9 mouse cellular contexts compared by ENCODE assay signal in genomic region chr12:111816967-111817366, GRCm38 (mm10). TPM values are rescaled to one million over a fixed set of nuclear protein-coding genes. Genes with fewer than 3 reads are reported as not detected.
DNase-seq lines count a peak whose midpoint lies in the region; ATAC-seq and TF ChIP-seq lines count a peak whose summit lies in the region.
"Had no signal": no experiment of that assay in that cellular context is flagged by ENCODE, and none has a peak within 500 bp of the region (broad histone marks: within the 10 kb centered on the region; RNA-seq: fewer than 3 reads in every experiment).

No protein-coding gene starts in this region.

- H3K4me1 ChIP-seq in heart, embryonic 12.5 days (replicated peaks): peaks cover 72% of the 10 kb centered on the region
- peaks cover 72% of the 10 kb centered on the region for H3K4me1 ChIP-seq in E14TG2a.4 (replicated peaks; ENCODE audit: low read depth, low read length)
- peaks cover 65% of the 10 kb centered on the region for H3K4me1 ChIP-seq in intestine, embryonic 15.5 days (replicated peaks)
- peaks cover 65% of the 10 kb centered on the region for H3K4me1 ChIP-seq in liver, embryonic 11.5 days (replicated peaks; ENCODE audit: control insufficient read depth, insufficient read depth, low read length)

- no peak for ATAC-seq in heart, embryonic 12.5 days (ENCODE audit: insufficient number of reproducible peaks, low FRiP score)
- ATAC-seq in intestine, embryonic 15.5 days: peak; percentile 38
- peak; percentile 63 for ATAC-seq in liver, embryonic 11.5 days (replicated peaks; ENCODE audit: low FRiP score)

- no peaks in the 10 kb centered on the region for H3K9me3 ChIP-seq in heart, embryonic 12.5 days (replicated peaks)
- no peaks in the 10 kb centered on the region for H3K9me3 ChIP-seq in E14TG2a.4 (ENCODE audit: low read length)
- no peaks in the 10 kb centered on the region for H3K9me3 ChIP-seq in intestine, embryonic 15.5 days
- H3K9me3 ChIP-seq in liver, embryonic 11.5 days (ENCODE audit: control insufficient read depth, low read length): no peaks in the 10 kb centered on the region
- H3K9me3 ChIP-seq: forebrain, embryonic 10.5 days had no signal

- 68% methylated on average over 9 of the region's 9 CpGs for WGBS in heart, embryonic 12.5 days
- 55% methylated on average over 9 of the region's 9 CpGs for WGBS in intestine, embryonic 15.5 days
- 17% methylated on average over 9 of the region's 9 CpGs for WGBS in liver, embryonic 11.5 days

- H3K9ac ChIP-seq in heart, embryonic 12.5 days: peak overlapping the region; percentile 10; the same call in 1 of the 2 replicates
- H3K9ac ChIP-seq in intestine, embryonic 15.5 days: peak overlapping the region; percentile 89; the same call in 1 of the 2 replicates
- H3K9ac ChIP-seq in liver, embryonic 11.5 days (ENCODE audit: low read depth, low read length): peak overlapping the region; percentile 85

- DNase-seq in heart, postnatal 4 days: no peak
- DNase-seq in liver, embryonic 11.5 days (ENCODE audit: low spot score): peak; percentile 54
- DNase-seq in layer of hippocampus, adult 11-12 months (ENCODE audit: low spot score): no peak
- no peak for DNase-seq in urinary bladder, adult 2 months (ENCODE audit: low spot score)
- no peak for DNase-seq in ovary, postnatal 36 days (ENCODE audit: low spot score)

- H3K4me3 ChIP-seq in heart, embryonic 12.5 days: no peak overlapping the region
- H3K4me3 ChIP-seq in E14TG2a.4 (replicated peaks; ENCODE audit: low read length): peak overlapping the region; percentile 26; the same call in 1 of the 2 replicates
- peak overlapping the region; percentile 88 for H3K4me3 ChIP-seq in intestine, embryonic 15.5 days (replicated peaks)
- H3K4me3 ChIP-seq in liver, embryonic 11.5 days (ENCODE audit: low read depth, low read length): peak overlapping the region; percentile 79

- peak overlapping the region; percentile 86 for H3K4me2 ChIP-seq in heart, embryonic 12.5 days
- peak overlapping the region; percentile 62 for H3K4me2 ChIP-seq in intestine, embryonic 15.5 days (replicated peaks)
- H3K4me2 ChIP-seq in liver, embryonic 11.5 days: peak overlapping the region; percentile 71

- TF ChIP-seq CTCF in E14TG2a.4 (conservative IDR thresholded peaks at IDR 0.05; ENCODE audit: low read length): no peak

- H3K27me3 ChIP-seq in heart, embryonic 12.5 days (replicated peaks): no peaks in the 10 kb centered on the region
- no peaks in the 10 kb centered on the region; the same call in 1 of the 2 replicates for H3K27me3 ChIP-seq in E14TG2a.4 (ENCODE audit: insufficient read depth, low read length)
- no peaks in the 10 kb centered on the region for H3K27me3 ChIP-seq in intestine, embryonic 15.5 days (replicated peaks)
- H3K27me3 ChIP-seq in liver, embryonic 11.5 days (replicated peaks; ENCODE audit: control insufficient read depth, insufficient read depth, low read length): no peaks in the 10 kb centered on the region

- H3K36me3 ChIP-seq in heart, embryonic 12.5 days: peaks cover 12% of the 10 kb centered on the region; the same call in 1 of the 2 replicates
- peaks cover 20% of the 10 kb centered on the region for H3K36me3 ChIP-seq in E14TG2a.4 (ENCODE audit: insufficient read depth, low read length)
- H3K36me3 ChIP-seq in intestine, embryonic 15.5 days: no peaks in the 10 kb centered on the region
- H3K36me3 ChIP-seq in liver, embryonic 11.5 days (ENCODE audit: control insufficient read depth, insufficient read depth, low read length): peaks cover 6% of the 10 kb centered on the region; the same call in 1 of the 2 replicates

- H3K27ac ChIP-seq in heart, embryonic 12.5 days (ENCODE audit: poor library complexity, severe bottlenecking): 0 out of 2 replicates have a peak overlapping the region, but pooled peaks have one; percentile 8
- H3K27ac ChIP-seq in intestine, embryonic 15.5 days: peak overlapping the region; percentile 96
- peak overlapping the region; percentile 91 for H3K27ac ChIP-seq in liver, embryonic 11.5 days (ENCODE audit: low read depth, low read length)

RNA-seq across cellular contexts. Expression of gene Zfyve21, which starts 3.0 kb away (rescaled TPM):
- 70.6 and 71.9 TPM in 2 replicates for polyA plus RNA-seq in heart, embryonic 12.5 days (2016; fragmentation: Nextera tagmentation; extraction: Ambion mirVana)
- total RNA-seq in heart, postnatal 4 days (2021): 10 to 100 TPM; 36.2 to 38.7 TPM
- polyA plus RNA-seq in intestine, embryonic 15.5 days (2015; fragmentation: Nextera tagmentation; extraction: Ambion mirVana): 183 and 191 TPM in 2 replicates
- polyA plus RNA-seq in liver, embryonic 11.5 days (2014; fragmentation: Nextera tagmentation; extraction: Ambion mirVana): 95.5 and 95.6 TPM in 2 replicates
- polyA plus RNA-seq in urinary bladder, adult 2 months (2012; rRNA removed): 77.0 and 87.5 TPM in 2 replicates

RNA-seq across cellular contexts. Expression of gene Xrcc3, which starts 3.3 kb away (rescaled TPM):
- polyA plus RNA-seq in heart, embryonic 12.5 days (2016; fragmentation: Nextera tagmentation; extraction: Ambion mirVana): 6.1 and 8.1 TPM in 2 replicates
- total RNA-seq in heart, postnatal 4 days (2021): 1 to 10 TPM; 4.8 to 5.5 TPM
- polyA plus RNA-seq in intestine, embryonic 15.5 days (2015; fragmentation: Nextera tagmentation; extraction: Ambion mirVana): 8.9 and 9.9 TPM in 2 replicates
- polyA plus RNA-seq in liver, embryonic 11.5 days (2014; fragmentation: Nextera tagmentation; extraction: Ambion mirVana): 20.0 and 20.9 TPM in 2 replicates
- 3.3 and 3.5 TPM in 2 replicates for polyA plus RNA-seq in urinary bladder, adult 2 months (2012; rRNA removed)

RNA-seq across cellular contexts. Expression of gene Klc1, which starts 58.3 kb away (rescaled TPM):
- polyA plus RNA-seq in heart, embryonic 12.5 days (2016; fragmentation: Nextera tagmentation; extraction: Ambion mirVana): 113 and 117 TPM in 2 replicates
- 100 to 1,000 TPM; 159 to 169 TPM for total RNA-seq in heart, postnatal 4 days (2021)
- 91.1 and 92.1 TPM in 2 replicates for polyA plus RNA-seq in intestine, embryonic 15.5 days (2015; fragmentation: Nextera tagmentation; extraction: Ambion mirVana)
- polyA plus RNA-seq in liver, embryonic 11.5 days (2014; fragmentation: Nextera tagmentation; extraction: Ambion mirVana): 56.8 and 59.3 TPM in 2 replicates
- 96.5 and 122 TPM in 2 replicates for polyA plus RNA-seq in urinary bladder, adult 2 months (2012; rRNA removed)

Comparison
In these comparisons a context has a peak if more than half of its experiments do, and no peak if none do; other contexts are left out.
1. H3K27ac ChIP-seq: peak in every context shown above with its lines; median percentile 96 in intestine, embryonic 15.5 days; 91 in liver, embryonic 11.5 days; 8 in heart, embryonic 12.5 days.
2. H3K9ac ChIP-seq: peak in every context shown above with its lines; median percentile 89 in intestine, embryonic 15.5 days; 85 in liver, embryonic 11.5 days; 10 in heart, embryonic 12.5 days.